Comparison of ENCODE assay signal across 10 mouse cellular contexts in the genomic region with DNA sequence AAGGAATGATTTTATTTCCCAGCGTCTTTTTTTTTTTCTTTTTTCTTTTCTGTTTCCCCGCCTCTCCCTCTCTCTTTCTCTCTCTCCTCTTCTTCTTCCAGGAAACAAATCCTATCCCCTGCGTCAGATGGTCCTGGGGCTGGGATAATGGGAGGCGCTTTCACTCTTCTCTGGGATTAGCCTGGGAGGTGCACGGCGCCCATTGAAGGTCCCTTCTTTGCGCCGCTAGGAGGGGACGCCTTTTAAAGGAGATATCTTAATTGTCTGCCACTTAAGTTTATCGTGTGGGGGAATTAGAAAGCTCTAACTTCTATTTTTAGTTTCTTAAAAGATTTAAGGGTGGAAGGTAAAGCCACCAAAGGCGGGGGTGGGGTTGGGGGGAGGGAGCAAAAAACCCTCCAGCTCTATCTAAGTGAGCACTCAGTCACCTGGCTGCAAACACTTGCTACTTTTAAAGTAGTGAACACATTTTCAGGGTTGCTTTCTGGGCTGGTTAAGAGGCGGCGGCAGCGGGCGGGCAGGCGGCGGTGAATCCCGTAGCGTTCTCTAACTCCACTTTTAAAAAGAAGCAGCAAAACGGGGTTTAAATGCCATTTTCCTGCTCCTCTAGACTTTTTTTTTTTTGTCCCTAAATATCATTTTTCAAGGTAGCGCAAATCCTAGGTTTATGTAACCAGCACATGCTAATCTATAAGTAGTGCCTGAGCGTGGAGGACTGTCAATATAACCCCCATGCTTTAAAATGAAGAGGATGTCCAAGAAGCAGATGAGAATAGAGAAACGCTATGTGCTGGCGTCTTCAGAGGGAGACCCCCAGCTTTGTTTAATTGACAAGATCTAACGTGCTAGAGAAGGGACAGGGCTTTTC. TPM values are rescaled to one million over a fixed set of nuclear protein-coding genes. Genes with fewer than 3 reads are reported as not detected.
DNase-seq lines count a peak whose midpoint lies in the region; ATAC-seq lines count a peak whose summit lies in the region.
"Had no signal": no experiment of that assay in that cellular context is flagged by ENCODE, and none has a peak within 500 bp of the region (broad histone marks: within the 10 kb centered on the region; RNA-seq: fewer than 3 reads in every experiment).

No protein-coding gene starts in this region.

- H3K9ac ChIP-seq in forebrain, embryonic 13.5 days, result peak overlapping the region; percentile 61
- no peak overlapping the region for H3K9ac ChIP-seq in liver, embryonic 16.5 days (ENCODE audit: low read depth, low read length)

- WGBS in forebrain, embryonic 13.5 days, result 2% methylated on average over 25 of the region's 25 CpGs
- WGBS in liver, embryonic 16.5 days (ENCODE audit: insufficient replicate concordance), result 2% methylated on average over 25 of the region's 25 CpGs

- peak overlapping the region; percentile 87 for H3K27ac ChIP-seq in forebrain, embryonic 13.5 days
- H3K27ac ChIP-seq in liver, embryonic 16.5 days (ENCODE audit: low read length), result no peak overlapping the region

- H3K4me1 ChIP-seq in forebrain, embryonic 13.5 days, result peaks cover 78% of the 10 kb centered on the region
- peaks cover 2% of the 10 kb centered on the region for H3K4me1 ChIP-seq in liver, embryonic 16.5 days (ENCODE audit: control insufficient read depth, low read depth, low read length)

- H3K36me3 ChIP-seq in forebrain, embryonic 13.5 days (ENCODE audit: poor library complexity, severe bottlenecking), result peaks cover 26% of the 10 kb centered on the region
- no peaks in the 10 kb centered on the region for H3K36me3 ChIP-seq in liver, embryonic 16.5 days (ENCODE audit: control insufficient read depth, insufficient read depth)

- H3K9me3 ChIP-seq in forebrain, embryonic 13.5 days (replicated peaks), result no peaks in the 10 kb centered on the region
- no peaks in the 10 kb centered on the region for H3K9me3 ChIP-seq in liver, embryonic 16.5 days (replicated peaks; ENCODE audit: control insufficient read depth, low read length)

- H3K4me3 ChIP-seq in forebrain, embryonic 13.5 days, result peak overlapping the region; percentile 27
- H3K4me3 ChIP-seq in liver, embryonic 16.5 days (ENCODE audit: low read depth, low read length), result no peak overlapping the region

- H3K4me2 ChIP-seq in forebrain, embryonic 13.5 days, result peak overlapping the region; percentile 64
- peak overlapping the region; percentile 16 for H3K4me2 ChIP-seq in liver, embryonic 16.5 days (ENCODE audit: low read depth, low read length)

- peaks cover 64% of the 10 kb centered on the region for H3K27me3 ChIP-seq in forebrain, embryonic 13.5 days
- peaks cover 94% of the 10 kb centered on the region for H3K27me3 ChIP-seq in liver, embryonic 16.5 days (ENCODE audit: control insufficient read depth, insufficient read depth, low read depth, low read length)

- ATAC-seq in cerebellum, adult (ENCODE audit: insufficient number of reproducible peaks, low FRiP score, low TSS enrichment), result peak; percentile 67
- ATAC-seq in forebrain, embryonic 13.5 days, result no peak
- ATAC-seq in liver, embryonic 16.5 days (ENCODE audit: low read depth), result no peak

- DNase-seq in cerebellum, postnatal 4 days (ENCODE audit: low spot score in 2 of 2), result no peak
- peak; percentile 44 for DNase-seq in ZHBTc4 (ENCODE audit: low read depth, low spot score)
- DNase-seq in right cerebral cortex, postnatal 14 days, result no peak
- DNase-seq in layer of hippocampus, adult 18-20 months (ENCODE audit: low spot score in 2 of 2), result no peak
- DNase-seq in gastrocnemius, postnatal 4 days (ENCODE audit: low spot score in 2 of 2), result no peak
- DNase-seq: thymus, postnatal 4 days had no signal

RNA-seq across cellular contexts. Expression of a gene that starts 20.0 kb away (rescaled TPM):
- 87.1 and 92.7 TPM in 2 replicates for polyA plus RNA-seq in forebrain, embryonic 13.5 days (2015; fragmentation: Nextera tagmentation; extraction: Ambion mirVana)
- polyA plus RNA-seq in liver, embryonic 16.5 days (2015; fragmentation: Nextera tagmentation; extraction: Ambion mirVana), result 0.04 and 0.08 TPM in 2 replicates
- total RNA-seq in layer of hippocampus, adult 18-20 months (2021), result 10 to 100 TPM; 10.2 to 12.9 TPM
- total RNA-seq in gastrocnemius, postnatal 4 days (2021), result not detected
- total RNA-seq: megakaryocyte, adult 5-6 weeks had no signal

Comparison
In these comparisons a context has a peak if more than half of its experiments do, and no peak if none do; other contexts are left out.
1. RNA of a gene that starts 20.0 kb away (total RNA-seq): 10.2 to 12.9 TPM in layer of hippocampus, adult 18-20 months; not detected in gastrocnemius, postnatal 4 days; every median in the first group is over 4 times any median in the second.